Mouse (Mus musculus) urinary bladder, postnatal 25 days (tissue): ENCODE measurements around the gene Thrap3.
"Not testable (repeated sequence)": the region's sequence is repeated elsewhere in the genome, so short reads cannot be mapped to it uniquely, and the experiment has no call there.

ENCODE experiments used
- DNase-seq: peaks from one replicate; pipeline ENCODE4 v3.0.0; 2022; ENCODE audit warnings: low spot score

Gene Thrap3

DNA sequence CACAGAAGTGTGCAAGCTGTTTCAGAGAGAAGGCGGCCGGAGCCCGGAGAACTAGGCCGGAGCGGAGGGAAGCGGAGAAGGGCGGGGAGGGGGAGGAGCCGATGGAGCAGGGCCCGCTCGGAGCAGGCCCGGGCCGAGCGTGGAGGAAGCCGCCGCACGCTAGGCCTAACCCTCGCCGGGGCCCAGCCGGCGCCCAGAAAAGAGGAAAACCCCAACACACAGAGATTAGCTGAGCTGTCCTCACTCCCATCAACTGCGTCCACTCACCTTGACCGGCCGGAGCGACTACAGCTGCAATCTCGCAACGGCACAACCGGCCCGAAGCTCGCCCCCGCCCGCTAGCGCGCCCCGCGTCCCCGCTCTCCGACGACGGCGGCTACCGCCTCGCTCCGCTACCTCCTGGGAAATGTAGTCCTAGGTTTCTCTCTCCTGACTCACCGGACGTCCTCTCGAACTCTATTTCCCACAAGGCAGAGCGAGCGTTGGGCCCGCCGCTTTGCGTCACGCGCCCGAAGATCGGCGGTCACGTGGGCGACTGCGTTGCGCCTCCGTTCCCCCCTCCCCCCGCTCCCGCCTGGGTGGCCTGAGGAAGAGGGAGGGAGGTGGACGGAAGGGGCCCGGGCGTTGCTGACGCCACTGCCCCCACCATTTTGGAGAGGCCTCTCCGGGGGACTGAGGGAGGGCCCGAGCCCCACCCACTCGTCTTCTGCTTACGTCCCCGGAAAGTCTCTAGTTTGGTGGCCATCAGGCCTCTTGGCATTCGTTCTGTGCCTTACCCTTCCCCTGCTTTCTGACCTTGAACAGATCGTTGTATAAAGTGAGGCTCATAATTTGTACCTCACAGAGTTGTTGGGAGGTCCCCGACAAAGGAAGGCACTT is at the start of gene Thrap3:
Gene Thrap3, minus strand, starts transcription at position 458 of the 879 bp plus-strand sequence.
- DNase-seq, result peak; percentile 96

DNA sequence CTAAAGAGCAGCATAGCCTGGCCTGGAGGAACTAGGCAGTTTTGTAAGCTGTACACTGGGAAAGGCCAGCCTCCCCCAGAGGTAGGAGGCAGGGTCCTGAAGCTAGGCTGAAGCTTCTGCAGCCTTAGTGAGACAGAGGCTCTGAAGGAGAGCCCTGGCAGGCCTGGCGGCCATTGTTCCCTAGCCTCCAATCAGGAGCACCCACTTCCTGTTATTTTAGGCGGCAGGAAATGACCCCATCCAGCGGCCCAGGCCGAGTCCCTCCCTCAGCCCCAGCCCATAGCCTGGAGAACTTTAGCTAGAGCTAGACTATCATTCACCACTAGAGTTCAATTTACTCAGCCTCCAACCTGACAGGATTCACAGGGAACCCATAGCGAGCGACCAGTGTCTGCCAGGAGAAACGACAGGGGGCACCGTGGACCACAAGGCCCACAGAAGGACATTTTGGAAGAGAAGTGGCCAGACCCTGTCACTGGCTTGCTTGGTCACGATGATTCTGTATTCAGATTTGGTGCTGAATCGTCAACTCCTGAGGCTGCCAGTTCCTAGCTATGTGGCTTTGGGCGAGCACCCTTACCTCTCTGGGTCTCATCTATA is 49.2 kb upstream of the Thrap3 start:
- no peak for DNase-seq

DNA sequence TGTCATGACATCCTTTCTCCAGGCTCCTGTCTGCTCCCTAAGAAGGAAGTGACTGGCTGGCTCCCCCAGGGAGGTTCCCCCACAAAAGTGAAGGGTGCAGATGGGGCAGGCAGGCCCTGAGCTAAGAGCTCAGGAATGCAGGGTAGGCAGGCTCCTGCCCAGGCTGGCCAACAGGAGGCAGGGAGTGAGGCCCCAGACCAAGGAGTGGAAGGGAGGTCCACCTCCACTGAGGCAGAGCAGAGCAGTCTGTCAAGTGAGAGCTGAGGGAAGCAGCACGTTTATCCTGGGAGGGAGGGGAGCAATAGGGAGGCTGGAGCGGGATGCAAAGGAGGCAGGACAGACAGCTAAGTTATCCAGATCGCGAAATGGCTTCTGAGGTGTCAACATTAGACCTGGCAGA is 48.1 kb upstream of the Thrap3 start:
- DNase-seq, result no peak

DNA sequence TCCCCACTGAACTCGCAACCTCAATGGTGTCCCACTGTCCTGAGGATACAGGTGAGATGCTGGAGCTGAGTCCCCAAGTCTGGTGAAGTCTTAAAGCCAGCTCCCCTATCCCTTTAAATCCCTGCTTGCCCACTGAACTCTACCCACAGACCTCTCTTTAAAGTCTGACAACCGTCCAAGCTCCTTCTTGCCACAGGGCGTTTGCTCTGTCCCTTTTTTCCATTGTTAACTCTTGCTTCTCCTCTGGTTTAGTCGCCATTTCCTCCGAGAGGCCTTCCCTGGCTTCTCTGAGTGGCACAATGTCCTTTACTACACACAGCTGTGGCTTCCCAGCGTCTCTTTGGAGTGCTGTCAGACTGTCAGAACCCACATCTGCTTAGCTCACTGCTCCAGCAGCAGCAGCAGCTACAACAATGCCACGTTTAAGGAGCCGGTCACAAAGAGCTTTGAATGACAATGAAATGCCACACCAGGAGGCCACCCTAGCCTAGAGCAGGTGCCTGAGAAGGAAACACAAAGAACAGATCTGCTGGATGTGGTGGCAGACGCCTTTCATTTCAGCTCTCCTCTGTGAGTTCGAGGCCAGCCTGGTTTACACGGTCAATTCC is 45.8 kb upstream of the Thrap3 start:
- no peak for DNase-seq

DNA sequence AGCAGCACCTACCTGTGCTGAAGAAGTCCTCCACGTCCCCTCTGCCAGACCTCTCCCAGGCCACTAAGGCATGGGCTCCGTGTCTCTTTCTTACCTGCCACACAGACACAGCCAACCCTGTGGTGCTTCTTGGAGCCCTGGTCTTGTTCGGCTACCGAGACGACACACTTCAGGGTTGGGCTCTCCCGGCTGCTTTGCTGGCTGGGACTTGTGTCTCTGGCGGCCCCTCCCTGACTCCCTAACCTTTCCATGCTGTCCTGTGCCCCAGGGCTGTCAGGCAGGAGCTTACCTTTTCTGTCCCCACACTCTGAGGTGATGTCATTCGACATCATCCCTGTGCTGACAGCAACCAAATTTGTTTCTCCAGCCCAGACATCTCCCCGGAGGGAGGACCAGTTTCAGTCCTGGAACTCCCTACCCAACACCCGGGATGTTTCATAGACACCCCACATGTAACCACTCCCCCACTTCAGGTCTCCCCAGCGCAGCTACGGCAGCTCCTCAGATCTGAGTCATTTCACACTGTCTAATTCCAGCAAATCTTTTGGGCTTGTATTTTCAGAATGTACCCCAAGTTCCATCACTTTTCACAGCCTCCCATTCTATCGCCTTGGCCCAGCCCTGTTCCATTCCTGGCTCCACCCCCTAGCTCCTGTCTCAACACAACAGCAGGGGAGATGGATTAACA is 43.8 kb upstream of the Thrap3 start:
- no peak for DNase-seq

DNA sequence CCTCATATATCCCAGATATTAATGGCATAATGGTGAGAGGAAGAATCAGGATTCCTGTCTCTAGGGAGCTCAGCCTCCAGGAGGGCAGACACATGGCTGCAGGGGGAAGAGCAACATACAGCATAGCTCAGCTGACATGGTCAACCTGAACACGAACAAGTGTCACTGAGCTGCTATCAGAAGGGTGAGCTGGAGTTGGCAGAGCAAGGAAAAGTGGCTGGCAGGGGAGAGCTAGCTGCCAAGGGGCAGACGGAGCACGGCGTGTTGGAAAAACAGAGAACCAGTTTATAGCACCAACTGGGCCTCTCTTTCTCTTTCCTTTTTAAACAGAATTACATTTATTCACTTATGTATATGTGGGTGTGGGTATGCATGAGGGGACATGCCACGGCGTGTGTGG is 40.0 kb upstream of the Thrap3 start:
- no peak for DNase-seq

DNA sequence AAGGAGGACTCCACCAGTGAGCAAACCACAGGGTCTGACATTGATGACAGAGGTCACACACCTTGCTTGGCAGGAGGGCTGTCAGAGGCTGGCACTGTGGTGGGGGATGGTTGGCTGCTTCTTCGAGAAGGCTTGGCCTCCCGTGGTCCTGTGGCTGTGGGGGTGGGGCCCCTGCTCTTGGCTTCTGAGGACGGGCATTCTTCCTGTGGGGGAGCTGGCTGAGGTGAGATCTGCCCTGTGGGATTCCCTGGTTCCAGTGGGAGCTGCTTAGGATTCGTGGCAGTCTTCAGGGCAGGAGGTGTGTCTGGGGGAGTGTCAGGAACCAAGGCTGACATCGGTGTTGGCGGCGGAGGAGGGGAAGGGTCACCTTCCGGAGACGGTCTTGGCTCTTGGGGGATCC is 39.4 kb upstream of the Thrap3 start:
- DNase-seq, result no peak

DNA sequence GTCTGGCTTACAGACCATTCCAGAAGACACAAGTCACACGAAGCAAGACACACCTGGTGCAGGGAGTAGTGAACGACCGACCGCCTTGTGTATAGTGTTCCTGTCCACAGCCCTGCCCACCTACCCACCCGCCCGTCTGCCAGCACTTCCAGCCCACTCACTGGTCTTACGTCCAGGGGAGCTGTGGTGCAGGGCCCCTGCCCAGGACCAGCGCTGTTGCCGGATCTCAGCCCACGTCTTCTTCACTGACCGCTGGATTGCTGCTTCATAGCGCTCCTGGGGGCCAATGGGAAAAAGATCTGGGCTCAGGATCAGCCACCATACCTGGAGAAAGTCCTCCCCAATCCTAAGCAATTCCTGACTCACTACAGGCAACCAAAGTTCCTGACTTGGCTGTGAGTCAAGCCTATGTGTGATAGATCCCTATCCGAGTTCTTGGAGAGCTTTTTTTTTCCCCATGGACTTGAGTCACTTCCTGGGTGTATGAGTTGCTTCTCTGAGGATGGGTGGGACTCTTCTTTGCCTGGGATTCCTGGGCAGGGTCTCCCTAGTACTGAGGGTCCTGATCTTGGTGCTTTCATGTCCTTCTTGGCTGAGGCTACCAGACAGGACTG is 37.4 kb upstream of the Thrap3 start:
- DNase-seq, result no peak

DNA sequence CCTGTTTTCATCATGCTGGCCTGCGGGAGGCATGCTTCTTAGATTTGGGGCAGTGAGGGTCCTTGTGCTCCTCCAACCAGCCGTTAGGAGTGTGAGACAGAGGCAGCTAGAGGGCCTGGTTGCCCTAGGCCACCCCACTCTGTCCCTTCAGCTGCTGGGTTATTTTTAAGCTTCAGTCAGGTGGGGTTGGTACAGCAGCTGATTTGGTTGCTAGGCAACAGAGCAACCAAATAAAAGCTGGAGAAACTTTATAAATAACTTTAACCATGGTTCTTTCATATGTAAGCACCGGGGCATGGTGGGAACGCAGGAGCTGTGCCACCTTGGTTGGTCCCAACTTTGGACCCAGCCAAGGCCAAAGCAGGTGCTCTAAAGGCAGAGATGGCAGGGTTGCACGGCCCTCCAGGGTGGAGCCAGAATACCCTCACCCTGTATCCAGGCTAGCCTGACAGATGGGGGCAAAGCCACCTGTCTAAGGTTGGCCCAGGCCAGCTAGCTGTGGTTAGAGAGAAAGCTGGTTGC is 35.2 kb upstream of the Thrap3 start:
- no peak for DNase-seq

DNA sequence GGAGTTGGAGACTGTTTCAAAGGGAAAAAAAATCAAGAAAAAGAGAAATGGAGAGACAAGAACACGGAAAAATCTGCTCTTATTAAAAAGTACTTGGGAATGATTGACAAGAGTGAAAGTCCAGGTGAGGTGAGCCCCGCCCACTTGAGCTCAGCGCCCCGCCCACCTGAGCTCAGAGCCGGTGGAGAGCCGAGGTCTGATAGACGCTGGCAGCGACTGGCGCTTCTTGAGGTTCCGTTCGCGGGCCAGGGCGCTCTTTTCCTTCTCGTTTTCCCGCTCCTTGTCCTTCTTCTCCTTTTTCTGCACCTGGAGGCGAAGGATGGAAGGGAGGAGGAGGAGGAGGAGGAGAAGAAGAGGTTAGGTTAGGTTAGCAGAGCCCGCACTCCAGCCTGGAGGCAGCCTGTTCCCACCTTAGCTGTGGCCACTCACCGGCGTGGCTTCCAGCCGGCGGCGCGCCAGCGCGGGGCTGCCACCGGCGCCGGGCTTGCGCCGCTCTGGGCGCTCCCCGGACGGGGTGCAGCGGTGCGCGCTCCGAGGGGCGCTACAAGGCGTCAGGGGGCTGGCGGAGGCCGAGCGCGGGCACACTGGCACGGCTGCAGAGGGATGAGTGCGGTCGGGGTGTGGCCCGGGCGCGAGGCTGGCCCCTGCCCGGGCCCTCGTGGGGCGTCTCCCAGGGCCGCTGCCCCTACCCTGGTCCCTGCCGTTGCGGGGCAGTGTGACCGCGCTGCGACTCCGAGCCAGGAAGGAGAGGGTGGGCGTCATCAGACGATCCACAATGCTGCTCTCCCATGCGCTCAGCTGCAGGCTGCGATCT is 34.1 kb upstream of the Thrap3 start:
- DNase-seq, result peak; percentile 46

DNA sequence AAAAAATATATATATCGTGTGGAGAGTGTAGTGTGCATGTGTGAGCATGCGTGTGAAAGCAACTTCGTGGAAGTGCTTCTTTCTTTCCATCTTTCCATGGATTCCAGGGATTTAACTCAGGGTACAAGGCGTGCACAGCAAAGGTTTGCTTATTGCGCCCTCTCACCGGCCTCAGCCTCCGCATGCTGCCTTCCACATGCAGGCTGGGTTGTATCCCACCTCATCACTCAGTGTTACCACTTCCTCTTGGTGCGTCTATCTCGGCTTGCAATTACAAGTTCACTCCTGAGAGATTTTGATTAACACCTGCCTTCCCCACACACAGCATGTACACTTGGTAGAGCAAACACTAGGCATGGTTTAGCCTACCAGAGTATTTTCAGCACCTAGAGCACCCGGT is 32.6 kb upstream of the Thrap3 start:
- no peak for DNase-seq

DNA sequence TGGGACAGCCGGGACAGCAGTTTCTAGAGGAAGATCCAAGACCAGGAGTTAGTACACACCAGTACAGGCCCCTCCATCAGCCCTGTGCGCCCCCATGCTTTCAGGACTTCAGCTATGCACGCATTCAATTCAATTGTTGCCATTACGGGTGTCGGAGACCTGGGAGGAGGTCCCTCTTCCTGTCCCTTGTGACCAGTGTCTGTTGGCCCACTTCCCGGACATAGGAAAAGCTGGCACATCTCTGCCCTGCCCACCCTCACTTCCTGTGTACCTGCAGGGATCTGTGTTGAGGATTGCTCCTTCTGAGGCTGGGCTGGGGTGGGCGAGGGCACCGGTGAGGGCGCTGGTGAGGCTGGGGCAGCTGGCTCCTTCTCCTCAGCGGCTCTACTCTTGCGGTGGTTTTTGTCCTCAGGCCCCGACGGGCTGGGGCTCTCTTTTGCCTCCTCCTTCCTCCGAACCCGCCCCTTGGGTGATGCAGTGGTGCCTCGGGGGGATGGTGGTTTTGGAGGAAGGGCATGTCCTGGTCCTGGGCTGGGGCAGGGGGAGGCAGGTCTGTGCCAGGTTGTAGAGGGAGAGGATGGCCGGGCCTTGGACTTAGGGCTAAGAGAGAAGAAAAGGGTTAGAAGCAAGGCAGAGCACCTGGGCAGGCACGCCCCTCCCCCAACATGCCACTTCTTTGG is 32.1 kb upstream of the Thrap3 start:
- no peak for DNase-seq

DNA sequence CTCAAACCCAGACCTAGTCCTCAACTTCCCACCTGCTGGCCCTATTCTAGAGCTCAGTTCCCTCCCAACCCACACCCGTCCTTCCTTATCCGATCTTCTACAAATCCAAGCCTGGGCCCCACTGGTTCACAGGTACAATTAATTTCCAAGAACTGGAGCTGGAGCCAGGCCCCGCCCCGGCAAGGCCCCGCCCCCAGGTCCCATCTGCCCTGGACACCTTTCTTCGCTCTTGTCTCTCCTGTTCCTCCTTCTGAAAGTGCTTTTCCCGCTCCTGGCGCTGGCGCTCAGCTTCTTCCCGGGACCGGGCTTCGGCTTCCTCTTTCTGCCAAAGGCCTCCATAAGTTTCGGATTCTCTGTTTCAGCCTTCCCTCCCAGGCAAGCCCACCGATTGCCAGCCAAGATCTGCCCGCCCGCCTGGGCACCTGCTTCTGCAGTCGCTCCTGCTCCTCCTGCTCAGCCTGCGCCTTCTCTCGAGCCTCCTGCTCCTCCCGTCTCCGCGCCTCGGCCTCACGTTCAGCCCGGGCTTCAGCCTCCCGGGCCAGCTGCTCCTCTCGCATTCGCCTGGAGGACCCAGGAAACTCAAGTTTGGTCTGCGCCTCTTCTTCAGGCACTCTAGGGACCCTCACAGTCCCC is 31.2 kb upstream of the Thrap3 start:
- DNase-seq, result no peak

DNA sequence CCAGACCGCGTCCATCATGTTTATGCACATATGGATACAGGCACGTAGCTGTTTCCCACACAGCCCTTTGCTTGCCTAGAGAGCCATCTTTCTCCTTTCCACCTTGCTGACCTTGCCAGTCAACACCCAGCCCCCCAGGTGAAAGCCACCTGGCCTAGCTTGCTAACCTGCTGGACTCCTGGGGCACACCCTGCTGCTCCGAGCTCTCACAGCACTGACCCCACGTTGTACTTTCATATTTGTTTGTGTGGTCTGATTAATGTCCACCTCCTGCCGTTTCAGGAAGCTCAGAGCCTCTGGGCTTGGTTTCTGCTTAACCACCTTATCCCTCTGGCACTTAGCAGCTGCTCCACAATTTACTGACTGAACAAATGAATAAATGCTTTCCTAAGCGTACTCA is 27.3 kb upstream of the Thrap3 start:
- DNase-seq, result no peak

DNA sequence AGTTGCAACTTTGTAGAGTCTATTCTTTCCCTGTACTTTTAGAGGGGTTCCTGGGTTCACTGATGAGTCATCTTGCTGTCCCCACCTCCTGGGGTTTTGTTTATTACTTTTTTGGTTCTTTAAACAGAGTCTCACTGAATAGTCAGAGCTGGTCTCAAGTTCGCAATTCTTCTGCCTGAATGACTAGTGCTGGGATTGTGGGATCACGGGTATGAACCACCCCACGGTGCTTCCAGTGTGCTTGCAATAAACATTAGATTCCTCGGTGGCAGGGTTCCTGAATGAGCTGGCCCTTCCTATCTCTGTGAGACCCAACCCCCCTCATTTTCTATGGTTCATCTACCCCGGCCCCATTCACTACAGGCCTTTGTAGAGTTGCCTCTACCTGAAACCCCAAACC is 25.6 kb upstream of the Thrap3 start:
- DNase-seq, result no peak

DNA sequence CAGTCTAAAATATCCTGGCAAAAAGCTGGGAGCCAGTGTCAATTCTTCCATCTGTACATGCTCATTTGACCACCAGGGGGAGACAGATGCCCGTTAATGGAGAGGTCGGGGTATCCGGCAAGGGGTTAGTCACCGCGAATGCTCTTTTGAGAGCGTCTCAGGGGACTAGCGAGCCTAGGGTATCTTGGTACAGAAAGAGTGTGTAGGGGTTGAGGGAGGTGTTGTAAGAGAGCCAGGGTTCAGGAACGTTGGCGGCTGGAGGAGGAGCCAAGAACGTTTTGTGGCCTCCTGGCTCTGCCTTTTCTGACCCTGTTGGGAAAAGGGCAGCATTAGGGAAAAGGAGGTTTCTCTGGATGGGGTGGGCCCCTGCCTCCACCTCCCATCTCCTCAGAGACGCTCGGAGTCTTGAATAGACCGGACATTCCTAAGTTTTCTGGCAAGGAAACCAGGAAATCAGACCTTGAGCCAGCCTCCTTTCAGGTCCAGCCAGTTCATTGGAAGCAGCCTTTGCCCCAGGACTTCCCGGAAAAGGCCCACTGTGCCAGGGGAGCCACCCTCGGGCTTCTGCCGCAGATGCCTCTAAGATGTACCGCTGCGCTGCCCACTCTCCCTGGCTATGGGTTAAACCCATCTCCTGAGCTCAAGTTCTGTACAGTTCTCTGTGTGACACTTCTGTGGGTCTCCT is 24.7 kb upstream of the Thrap3 start:
- DNase-seq, result peak; percentile 93

DNA sequence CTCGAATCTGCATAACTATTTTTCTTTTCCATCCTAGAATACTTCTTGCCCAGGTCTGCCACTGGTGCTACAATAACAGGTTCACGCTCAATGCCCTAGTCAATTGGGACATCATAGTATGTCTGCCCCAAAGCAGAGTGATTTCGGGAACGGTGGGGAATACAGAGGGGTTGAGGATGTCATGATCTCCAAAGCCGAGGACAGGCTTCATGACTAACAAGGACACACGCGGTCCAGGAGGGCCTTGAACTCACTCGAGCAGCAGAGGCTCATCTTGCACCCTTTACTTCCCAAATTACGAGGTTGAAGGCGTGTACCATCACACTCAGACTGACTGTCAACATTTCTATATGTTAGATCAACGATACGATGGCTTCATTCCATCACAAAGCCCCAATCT is 24.1 kb upstream of the Thrap3 start:
- DNase-seq, result no peak

DNA sequence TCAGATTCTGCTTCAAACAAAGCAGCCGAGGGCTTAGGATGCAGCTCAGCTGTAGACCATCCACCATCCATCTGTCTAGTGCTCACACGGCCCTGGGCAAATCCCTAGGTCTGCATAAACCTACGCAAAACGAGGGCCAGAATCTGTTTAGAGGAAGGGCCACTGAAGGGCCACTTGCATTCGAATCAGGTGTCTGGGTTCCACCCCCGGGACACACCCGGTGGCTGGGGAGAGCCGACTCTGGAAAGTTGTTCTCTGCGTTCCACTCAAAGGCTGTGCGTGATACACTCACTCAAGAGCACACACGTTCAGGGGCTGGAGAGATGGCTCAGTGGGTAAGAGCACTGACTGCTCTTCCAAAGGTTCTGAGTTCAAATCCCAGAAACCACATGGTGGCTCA is 20.1 kb upstream of the Thrap3 start:
- DNase-seq, result no peak

DNA sequence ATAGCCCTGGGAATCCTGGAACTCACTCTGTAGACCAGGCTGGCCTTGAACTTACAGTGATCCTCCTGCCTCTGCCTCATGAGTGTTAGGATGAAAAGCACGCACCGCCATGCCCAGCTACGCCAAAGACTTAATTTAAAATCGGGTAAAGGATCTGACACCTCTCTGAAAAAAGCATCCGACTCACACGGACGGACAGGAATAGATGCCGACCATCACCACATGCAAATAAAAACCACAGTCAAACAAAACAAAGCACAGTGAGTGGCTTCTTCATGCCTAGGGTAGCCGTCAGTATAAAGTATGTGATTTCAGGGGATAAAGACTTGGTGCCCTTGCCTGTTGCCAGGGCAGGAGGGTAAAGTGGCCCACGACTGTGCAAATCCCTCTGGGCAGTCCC is 17.5 kb upstream of the Thrap3 start:
- DNase-seq, result no peak

DNA sequence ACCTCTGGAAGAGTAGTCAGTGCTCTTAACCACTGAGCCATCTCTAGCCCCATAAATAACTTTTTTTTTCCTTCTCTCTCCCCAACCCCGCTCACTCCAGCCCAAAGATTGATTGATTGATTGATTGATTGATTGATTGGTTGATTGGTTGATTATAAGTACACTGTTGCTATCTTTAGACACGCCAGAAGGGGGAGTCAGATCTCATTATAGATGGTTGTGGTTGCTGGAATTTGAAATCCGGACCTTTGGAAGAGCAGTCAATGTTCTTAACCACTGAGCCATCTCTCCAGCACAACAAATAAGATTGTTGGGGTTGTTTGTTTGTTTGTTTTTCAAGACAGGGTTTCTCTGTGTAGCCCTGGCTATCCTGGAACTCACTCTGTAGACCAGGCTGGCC is 17.0 kb upstream of the Thrap3 start:
- not testable (repeated sequence) for DNase-seq
